In the genomic region with DNA sequence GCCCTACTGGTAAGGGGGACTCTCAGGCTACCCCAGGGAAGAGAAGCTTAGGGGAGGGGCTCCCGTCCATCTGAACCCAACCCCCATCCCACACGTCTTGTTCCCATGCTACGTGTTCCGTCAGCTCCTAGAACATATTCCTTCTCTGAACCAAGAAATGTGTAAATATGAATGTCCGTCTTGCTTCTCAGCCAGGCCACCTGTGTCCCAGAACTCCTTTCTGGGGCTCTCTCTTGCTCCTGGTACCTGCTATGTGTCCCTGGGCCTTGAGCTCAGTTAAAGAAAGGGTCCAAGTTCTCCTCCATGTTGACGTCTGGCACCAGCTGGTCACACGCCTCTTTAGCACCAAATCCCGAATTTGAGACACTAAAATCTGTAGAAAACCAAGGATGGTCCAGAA, we compare ENCODE assay signal across 27 mouse cellular contexts. TPM values are rescaled to one million over a fixed set of nuclear protein-coding genes. Genes with fewer than 3 reads are reported as not detected.
"Had no signal": no experiment of that assay in that cellular context is flagged by ENCODE, and none has a peak within 500 bp of the region (broad histone marks: within the 10 kb centered on the region; RNA-seq: fewer than 3 reads in every experiment).

No protein-coding gene starts in this region.

- H3K27ac ChIP-seq: embryonic facial prominence, embryonic 10.5 days; embryonic facial prominence, embryonic 12.5 days; embryonic facial prominence, embryonic 13.5 days; embryonic facial prominence, embryonic 15.5 days; forebrain, embryonic 10.5 days; forebrain, embryonic 12.5 days; forebrain, embryonic 13.5 days; forebrain, embryonic 15.5 days; gastrocnemius, adult 2 months; heart, adult 2 months had no signal

- H3K4me1 ChIP-seq: embryonic facial prominence, embryonic 12.5 days; embryonic facial prominence, embryonic 13.5 days; embryonic facial prominence, embryonic 15.5 days; forebrain, embryonic 10.5 days; forebrain, embryonic 12.5 days had no signal

- H3K9ac ChIP-seq: embryonic facial prominence, embryonic 12.5 days; embryonic facial prominence, embryonic 13.5 days; embryonic facial prominence, embryonic 15.5 days; forebrain, embryonic 12.5 days; forebrain, embryonic 13.5 days; forebrain, embryonic 15.5 days; forebrain, postnatal 0 days had no signal

- ATAC-seq: forebrain, embryonic 13.5 days; forebrain, embryonic 14.5 days; forebrain, embryonic 15.5 days; forebrain, embryonic 16.5 days; forebrain, postnatal 0 days had no signal

- H3K9me3 ChIP-seq: embryonic facial prominence, embryonic 10.5 days; embryonic facial prominence, embryonic 12.5 days; embryonic facial prominence, embryonic 13.5 days; embryonic facial prominence, embryonic 15.5 days; forebrain, embryonic 10.5 days; forebrain, embryonic 12.5 days; forebrain, embryonic 13.5 days; forebrain, embryonic 15.5 days had no signal

- H3K4me2 ChIP-seq: embryonic facial prominence, embryonic 12.5 days; embryonic facial prominence, embryonic 13.5 days; embryonic facial prominence, embryonic 15.5 days; forebrain, embryonic 12.5 days; forebrain, embryonic 13.5 days; forebrain, embryonic 15.5 days had no signal

- H3K27me3 ChIP-seq: embryonic facial prominence, embryonic 12.5 days; embryonic facial prominence, embryonic 13.5 days; embryonic facial prominence, embryonic 15.5 days; forebrain, embryonic 12.5 days; forebrain, embryonic 13.5 days; forebrain, embryonic 15.5 days had no signal

- H3K4me3 ChIP-seq: embryonic facial prominence, embryonic 10.5 days; embryonic facial prominence, embryonic 12.5 days; embryonic facial prominence, embryonic 13.5 days; embryonic facial prominence, embryonic 15.5 days; erythroblast, embryonic 14.5 days; forebrain, embryonic 10.5 days; forebrain, embryonic 12.5 days; forebrain, embryonic 13.5 days; forebrain, embryonic 15.5 days; gastrocnemius, adult 2 months; heart, adult 2 months had no signal

- DNase-seq: cerebellum, adult 8-10 months; cerebellum, adult 9-10 months; cerebellum, adult 9-11 months; cerebellum, postnatal 10 days; cerebellum, postnatal 14 days; cerebellum, postnatal 25 days; cerebellum, postnatal 36 days; embryo, embryonic 11 days; forebrain, postnatal 0 days; gastrocnemius, adult 2 months; gastrocnemius, postnatal 10 days; gastrocnemius, postnatal 14 days; gastrocnemius, postnatal 25 days; gastrocnemius, postnatal 36 days; heart, adult 18-20 months; heart, adult 2 months had no signal

RNA-seq across cellular contexts. Expression of gene Trib2, which starts 23.4 kb away (rescaled TPM):
- polyA plus RNA-seq: erythroblast, embryonic 14.5 days had no signal
